Mouse (Mus musculus) heart, adult 2 months (tissue): Measurements from ENCODE around the gene Polr3f.

Experiments
- CTCF ChIP-seq: fragments of 200-600 bp; IDR thresholded peaks from 2 replicates; pipeline ENCODE4 v1.8.1; 2022; ENCODE audit warnings: antibody characterized with exemption, mild to moderate bottlenecking, moderate library complexity
- EP300 ChIP-seq: fragments of 200-500 bp; IDR thresholded peaks from 2 replicates; pipeline ENCODE4 v1.6.1; 2011; ENCODE audit warnings: low read depth, low read length, control low read depth; ENCODE audit not compliant: insufficient read depth

DNA sequence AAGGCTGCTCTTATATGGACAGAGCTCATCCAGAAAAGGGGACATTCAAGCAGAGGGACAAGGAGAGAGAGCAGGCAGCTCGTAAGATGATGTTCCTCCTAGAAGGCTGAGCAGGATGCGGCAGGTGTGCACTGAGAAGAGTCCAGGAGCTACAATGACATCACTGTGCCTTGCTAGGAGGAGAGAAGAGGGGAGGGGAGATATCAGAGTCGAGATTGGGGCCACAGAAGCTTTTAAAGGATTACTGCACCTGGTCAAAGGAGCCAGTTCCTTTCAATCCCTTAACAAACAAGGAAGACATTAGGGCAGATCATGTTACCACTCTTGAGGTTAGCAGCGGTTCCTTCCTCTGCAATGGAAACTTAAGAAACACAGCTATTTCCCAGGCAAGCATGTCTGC, 20.0 kb downstream of the Polr3f start:
- TF ChIP-seq CTCF (no peak), EP300 (no peak)
